Mouse (Mus musculus): ENCODE data around the gene Ndufb4. TPM values are rescaled to one million over a fixed set of nuclear protein-coding genes. Genes with fewer than 3 reads are reported as not detected.
A peak's percentile ranks its signal among the peaks of the same experiment; 100 is the strongest.
"Not testable (repeated sequence)": the region's sequence is repeated elsewhere in the genome, so short reads cannot be mapped to it uniquely, and the experiment has no call there.

Ndufb4 gene
- polyA plus RNA-seq (2012; ENCODE audit: insufficient read depth, insufficient read length, missing spikeins) = 63.7 and 105 TPM in 2 replicates

DNA sequence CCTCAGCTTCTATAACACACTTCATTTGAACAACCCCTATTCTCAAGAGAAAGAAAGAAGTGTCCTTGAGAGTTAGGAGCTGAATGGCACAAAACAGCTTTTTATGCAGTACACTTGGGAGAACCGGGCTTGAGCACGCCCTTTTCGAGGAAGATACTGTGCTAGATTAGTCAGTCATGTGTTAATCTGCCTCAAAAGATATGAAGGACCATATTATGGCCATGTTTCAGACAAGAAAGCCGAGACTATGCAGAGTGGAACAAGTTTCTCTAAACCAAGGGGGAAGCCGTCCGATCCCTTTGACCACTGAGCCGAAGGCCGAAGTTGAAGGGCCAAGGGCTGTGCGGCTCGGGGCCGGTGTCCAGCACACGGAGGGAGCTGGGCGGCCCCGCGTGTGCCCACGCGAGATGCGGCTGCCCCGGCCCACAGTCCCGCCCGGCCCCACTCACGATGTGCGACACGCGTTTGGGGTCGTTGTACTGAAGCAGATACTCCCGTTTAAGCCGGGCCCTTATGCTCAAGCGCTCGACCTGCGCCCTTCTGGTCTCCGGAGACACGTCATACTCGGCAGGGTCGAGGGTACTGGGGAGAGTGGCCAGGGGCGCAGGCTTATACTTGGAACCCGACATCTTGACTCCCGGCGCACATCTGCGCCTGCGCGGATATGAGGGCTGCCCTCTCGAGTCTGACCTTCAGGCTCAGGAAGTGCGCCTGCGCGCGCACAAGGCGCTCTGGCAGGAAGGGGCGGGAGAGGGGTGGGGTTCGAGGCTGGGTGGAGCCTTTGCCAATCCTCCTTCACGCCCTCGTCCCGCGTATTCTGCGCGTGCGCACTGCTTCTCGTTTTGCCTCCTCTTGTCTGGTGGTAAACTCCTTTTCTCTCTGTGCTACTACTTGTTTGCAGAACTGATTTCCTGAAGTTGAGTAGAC is at the start of gene Ndufb4:
Gene Ndufb4 (minus strand): TSS at position 723 of the 927 bp plus-strand sequence.
- TF ChIP-seq POLR2A (IDR thresholded peaks at IDR 0.05; ENCODE audit: borderline replicate concordance, low read depth, low read length) (no peak), CTCF (IDR thresholded peaks at IDR 0.05; ENCODE audit: low read depth, low read length) (no peak)
- H3K4me1 ChIP-seq (ENCODE audit: control insufficient read depth, insufficient read depth, low read length) = peaks cover 18% of the 10 kb centered on the region
- H3K4me3 ChIP-seq (ENCODE audit: insufficient read depth, low read length) = peak within 1 kb of the TSS; percentile 97
- H3K27ac ChIP-seq (ENCODE audit: insufficient read depth, low read depth, low read length) = peak within 1 kb of the TSS; percentile 83

DNA sequence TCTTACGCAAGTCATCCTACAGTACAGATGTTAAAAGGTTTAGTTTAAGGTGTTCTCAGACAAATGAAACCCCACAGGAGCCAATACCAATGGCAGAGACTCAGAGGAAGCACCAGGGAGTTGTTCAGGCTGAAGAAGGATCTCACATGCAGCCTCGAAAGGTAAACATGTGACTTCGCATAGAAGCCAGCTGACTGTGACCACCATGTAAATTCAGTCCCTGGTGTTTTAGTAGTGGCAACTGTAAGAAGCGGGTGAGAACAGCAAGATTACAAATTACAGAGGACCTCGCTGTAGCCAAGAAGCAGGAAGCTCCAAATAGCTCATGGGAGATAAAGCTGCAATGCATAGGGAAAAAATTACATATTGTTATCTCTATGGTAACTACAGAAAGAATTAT is 49.6 kb upstream of the Ndufb4 start:
- no peak overlapping the region for H3K27ac ChIP-seq (ENCODE audit: insufficient read depth, low read depth, low read length)
- TF ChIP-seq CTCF (IDR thresholded peaks at IDR 0.05; ENCODE audit: low read depth, low read length) (no peak), POLR2A (IDR thresholded peaks at IDR 0.05; ENCODE audit: borderline replicate concordance, low read depth, low read length) (no peak)
- H3K4me3 ChIP-seq (ENCODE audit: insufficient read depth, low read length) = no peak overlapping the region
- no peaks in the 10 kb centered on the region for H3K4me1 ChIP-seq (ENCODE audit: control insufficient read depth, insufficient read depth, low read length)

DNA sequence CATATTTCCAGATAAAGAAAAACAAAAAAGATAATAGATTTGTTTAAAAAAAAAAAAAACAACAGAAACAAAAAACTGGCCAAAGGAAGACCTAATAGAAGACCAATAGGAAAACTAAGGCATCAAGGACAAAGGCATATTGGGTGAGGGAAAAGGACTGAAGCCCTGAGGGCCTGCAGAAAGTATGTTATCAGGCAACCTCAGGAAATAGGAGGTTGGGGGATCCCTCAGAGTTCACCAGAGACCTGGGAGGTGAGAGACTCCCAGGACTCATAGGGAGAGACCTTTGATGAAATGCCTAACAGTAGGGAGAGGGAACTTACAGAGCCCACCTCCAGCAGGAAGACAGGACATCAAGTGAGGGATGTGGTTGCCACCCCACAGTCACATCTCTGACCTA is 45.8 kb upstream of the Ndufb4 start:
- H3K4me1 ChIP-seq (ENCODE audit: control insufficient read depth, insufficient read depth, low read length); H3K27ac ChIP-seq (ENCODE audit: insufficient read depth, low read depth, low read length); H3K4me3 ChIP-seq (ENCODE audit: insufficient read depth, low read length): not testable (repeated sequence)

DNA sequence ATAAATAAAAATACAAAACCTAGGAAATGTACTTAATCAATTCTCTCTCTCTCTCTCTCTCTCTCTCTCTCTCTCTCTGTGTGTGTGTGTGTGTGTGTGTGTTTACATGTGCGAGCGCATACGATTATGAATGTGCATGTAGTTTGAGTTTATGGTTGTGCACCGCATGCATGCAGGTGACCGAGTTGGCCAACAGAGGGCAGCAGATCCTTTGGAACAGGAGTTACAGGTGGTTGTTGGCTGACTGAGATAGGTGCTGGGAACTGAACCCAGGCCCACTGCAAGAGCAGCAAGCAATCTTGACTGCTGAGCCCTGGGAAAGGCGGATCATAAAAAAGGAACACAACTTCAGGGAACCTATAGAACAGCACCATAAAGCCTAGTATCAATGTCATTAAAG is 44.5 kb upstream of the Ndufb4 start:
- Histone ChIP-seq H3K4me1 (ENCODE audit: control insufficient read depth, insufficient read depth, low read length) (no peaks in the 10 kb centered on the region), H3K27ac (ENCODE audit: insufficient read depth, low read depth, low read length) (no peak overlapping the region), H3K4me3 (ENCODE audit: insufficient read depth, low read length) (no peak overlapping the region)
- TF ChIP-seq CTCF (IDR thresholded peaks at IDR 0.05; ENCODE audit: low read depth, low read length) = no peak
- TF ChIP-seq POLR2A (IDR thresholded peaks at IDR 0.05; ENCODE audit: borderline replicate concordance, low read depth, low read length) = no peak

DNA sequence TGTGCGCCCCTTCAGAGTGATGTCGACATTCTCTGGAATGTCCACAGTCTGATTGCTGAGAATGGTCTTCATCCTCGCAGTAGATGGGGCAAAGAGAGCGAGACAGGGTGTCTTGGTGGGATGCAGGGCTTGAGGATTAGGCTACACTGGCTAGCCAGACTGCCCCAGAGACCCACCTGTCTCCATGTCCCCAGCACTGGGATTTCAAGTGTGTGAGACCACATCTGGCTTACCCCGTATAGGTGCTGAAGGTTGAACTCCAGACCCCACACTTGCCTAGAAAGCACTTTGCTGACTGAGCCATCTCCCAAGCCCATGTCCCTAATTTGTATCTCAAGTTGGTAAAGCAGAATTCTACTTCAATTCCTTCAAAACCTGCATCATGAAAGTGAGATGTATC is 43.0 kb upstream of the Ndufb4 start:
- Histone ChIP-seq H3K27ac (ENCODE audit: insufficient read depth, low read depth, low read length) (no peak overlapping the region), H3K4me1 (ENCODE audit: control insufficient read depth, insufficient read depth, low read length) (no peaks in the 10 kb centered on the region), H3K4me3 (ENCODE audit: insufficient read depth, low read length) (no peak overlapping the region)
- no peak for TF ChIP-seq CTCF (IDR thresholded peaks at IDR 0.05; ENCODE audit: low read depth, low read length)

DNA sequence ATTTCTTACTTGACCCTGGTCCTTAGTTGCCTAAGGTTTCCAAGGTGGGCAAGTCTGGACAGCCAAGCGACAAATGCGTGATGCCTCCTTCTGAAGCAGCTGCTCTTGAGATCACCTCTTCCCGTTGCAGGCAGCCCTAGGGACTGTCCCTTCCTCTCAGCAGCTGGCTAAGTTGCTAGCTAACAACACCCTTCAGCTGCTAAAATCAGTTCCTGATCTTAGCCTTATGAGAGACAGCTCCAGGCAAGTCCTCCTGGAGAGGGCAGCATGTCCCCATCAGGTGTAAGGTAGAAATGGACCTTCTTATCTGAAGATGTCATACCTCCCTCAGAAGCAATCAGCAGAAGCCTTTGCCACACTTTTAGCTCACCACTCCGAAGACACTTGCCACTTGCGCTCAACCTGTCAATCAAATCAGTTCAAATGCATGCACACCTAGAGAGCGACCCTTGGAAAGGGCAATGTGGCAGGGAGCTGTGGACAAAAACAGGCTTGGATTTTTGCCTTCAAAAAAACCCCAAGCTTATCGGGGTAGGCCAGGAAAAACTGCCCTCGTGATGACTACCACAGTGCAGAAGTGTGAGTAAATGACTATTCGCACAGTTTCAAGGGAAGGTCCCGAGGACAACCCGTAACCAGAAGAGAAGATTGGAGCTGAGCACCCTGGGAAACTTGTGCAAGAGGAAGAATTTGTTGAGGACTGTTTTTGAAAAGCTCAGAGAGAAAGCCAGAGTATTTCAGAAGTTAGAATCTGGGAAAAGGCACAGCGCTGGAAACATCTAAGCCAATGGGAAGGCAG is 36.9 kb upstream of the Ndufb4 start:
- TF ChIP-seq CTCF (IDR thresholded peaks at IDR 0.05; ENCODE audit: low read depth, low read length) (no peak), POLR2A (IDR thresholded peaks at IDR 0.05; ENCODE audit: borderline replicate concordance, low read depth, low read length) (no peak)
- no peak overlapping the region for H3K27ac ChIP-seq (ENCODE audit: insufficient read depth, low read depth, low read length)

DNA sequence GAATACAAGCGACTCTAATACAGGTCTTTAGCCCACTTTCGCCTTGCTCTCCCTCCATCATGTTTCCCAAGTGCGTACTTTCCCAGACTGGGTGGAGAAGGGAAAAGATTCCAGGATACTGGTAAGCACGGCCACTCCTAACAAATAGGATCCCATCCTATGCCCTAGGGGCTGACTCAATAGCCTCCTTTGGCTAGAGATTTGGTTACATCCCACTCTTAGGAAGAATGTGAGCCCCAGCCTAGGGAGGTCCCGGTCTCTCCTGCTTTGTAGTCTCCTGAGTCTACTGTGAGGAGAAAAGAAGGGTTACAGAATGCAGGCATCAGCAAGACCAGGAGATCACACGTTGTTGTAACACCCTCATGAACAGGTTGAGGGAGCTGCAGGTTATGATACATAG is 36.2 kb upstream of the Ndufb4 start:
- Histone ChIP-seq H3K4me3 (ENCODE audit: insufficient read depth, low read length) (no peak overlapping the region), H3K4me1 (ENCODE audit: control insufficient read depth, insufficient read depth, low read length) (peaks cover 24% of the 10 kb centered on the region), H3K27ac (ENCODE audit: insufficient read depth, low read depth, low read length) (no peak overlapping the region)
- no peak for TF ChIP-seq POLR2A (IDR thresholded peaks at IDR 0.05; ENCODE audit: borderline replicate concordance, low read depth, low read length)
- TF ChIP-seq CTCF (IDR thresholded peaks at IDR 0.05; ENCODE audit: low read depth, low read length) = no peak

More for the DNA sequence above, 36.9 kb upstream of the Ndufb4 start:
- Histone ChIP-seq H3K4me1 (ENCODE audit: control insufficient read depth, insufficient read depth, low read length) (peaks cover 24% of the 10 kb centered on the region), H3K4me3 (ENCODE audit: insufficient read depth, low read length) (no peak overlapping the region)

DNA sequence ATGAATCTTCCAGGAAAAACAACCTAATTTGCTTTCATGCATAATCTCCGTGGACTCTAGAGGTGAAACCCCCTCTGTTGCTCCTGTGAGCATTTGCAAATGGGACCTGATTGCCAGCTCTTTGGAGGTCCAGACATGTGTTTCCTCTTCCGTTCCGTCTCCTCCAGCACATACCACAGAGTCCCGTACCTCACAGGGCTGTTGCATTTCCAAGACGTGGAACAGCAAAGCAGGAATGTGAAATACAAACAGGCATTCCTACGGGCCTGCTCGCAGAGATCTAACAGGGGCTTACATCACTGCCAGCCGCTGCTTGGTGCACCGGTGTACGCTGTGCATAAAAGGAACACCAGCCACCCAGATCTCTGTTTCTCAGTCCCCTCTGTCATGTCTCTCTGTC is 35.7 kb upstream of the Ndufb4 start:
- Histone ChIP-seq H3K27ac (ENCODE audit: insufficient read depth, low read depth, low read length) (peak overlapping the region; percentile 71; the same call in 1 of the 2 replicates), H3K4me1 (ENCODE audit: control insufficient read depth, insufficient read depth, low read length) (peaks cover 27% of the 10 kb centered on the region), H3K4me3 (ENCODE audit: insufficient read depth, low read length) (no peak overlapping the region)
- TF ChIP-seq POLR2A (IDR thresholded peaks at IDR 0.05; ENCODE audit: borderline replicate concordance, low read depth, low read length) (no peak), CTCF (IDR thresholded peaks at IDR 0.05; ENCODE audit: low read depth, low read length) (no peak)

DNA sequence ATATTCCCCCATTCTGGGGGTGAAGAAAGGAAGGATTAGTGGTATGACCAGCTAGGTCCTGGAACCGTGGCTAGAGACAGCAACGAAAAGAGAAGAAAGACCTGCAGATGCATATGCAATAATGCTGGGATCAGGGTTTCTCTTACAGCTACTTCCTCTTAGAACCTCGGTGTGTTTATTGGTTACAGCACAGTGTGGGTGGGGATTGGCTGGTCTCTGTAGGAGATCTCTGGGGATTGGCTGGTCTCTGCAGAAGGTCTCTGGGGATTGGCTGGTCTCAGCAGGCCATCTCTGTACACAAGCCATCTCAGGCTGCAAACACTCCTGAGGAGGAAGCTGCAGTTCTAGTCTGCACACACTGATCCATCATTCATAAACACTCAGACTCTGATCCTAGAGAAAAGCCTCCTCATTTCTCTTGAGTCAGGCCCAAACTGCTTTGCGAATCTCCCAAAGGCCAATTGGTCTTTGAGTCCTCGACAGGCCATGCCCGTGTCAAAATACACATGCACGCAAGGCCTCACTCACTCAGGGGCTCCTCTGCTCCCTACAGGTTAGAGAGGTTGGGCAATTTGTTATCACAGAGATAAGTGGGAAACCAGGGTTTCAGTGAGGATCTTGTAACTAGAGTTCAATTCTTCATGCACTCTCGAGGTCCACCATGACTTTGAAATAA is 35.1 kb upstream of the Ndufb4 start:
- H3K27ac ChIP-seq (ENCODE audit: insufficient read depth, low read depth, low read length) = peak overlapping the region; percentile 78
- peaks cover 27% of the 10 kb centered on the region for H3K4me1 ChIP-seq (ENCODE audit: control insufficient read depth, insufficient read depth, low read length)
- TF ChIP-seq CTCF (IDR thresholded peaks at IDR 0.05; ENCODE audit: low read depth, low read length) (no peak), POLR2A (IDR thresholded peaks at IDR 0.05; ENCODE audit: borderline replicate concordance, low read depth, low read length) (no peak)
- no peak overlapping the region for H3K4me3 ChIP-seq (ENCODE audit: insufficient read depth, low read length)

Measured in bone marrow macrophage, adult 2 months (primary cell).